Mouse (Mus musculus): ENCODE measurements around the gene Laptm5. TPM values are rescaled to one million over a fixed set of nuclear protein-coding genes. Genes with fewer than 3 reads are reported as not detected.

Gene Laptm5
- total RNA-seq, 2 experiments from 2014 or later, result 21.4 to 29.3 TPM

GRCm38 (mm10) chr4:130918805-130919749 is 6.2 kb downstream of the Laptm5 start:
- DNase-seq (ENCODE audit: low spot score in 2 of 2), result no peak

GRCm38 (mm10) chr4:130919750-130920356 is 6.9 kb downstream of the Laptm5 start:
- DNase-seq (ENCODE audit: low spot score in 2 of 2), result no peak

GRCm38 (mm10) chr4:130920951-130921693 is 8.2 kb downstream of the Laptm5 start:
- no peak for DNase-seq (ENCODE audit: low spot score in 2 of 2)

GRCm38 (mm10) chr4:130921986-130922385 is 9.1 kb downstream of the Laptm5 start:
- DNase-seq (ENCODE audit: low spot score in 2 of 2), result no peak

- no peak for DNase-seq (ENCODE audit: low spot score in 2 of 2)
Measured at GRCm38 (mm10) chr4:130926274-130926673, 13.3 kb downstream of the Laptm5 start.

GRCm38 (mm10) chr4:130927821-130928220 is 14.9 kb downstream of the Laptm5 start:
- DNase-seq (ENCODE audit: low spot score in 2 of 2), result no peak

- no peak for DNase-seq (ENCODE audit: low spot score in 2 of 2)
Measured at GRCm38 (mm10) chr4:130942644-130943043, 29.7 kb downstream of the Laptm5 start.

- no peak for DNase-seq (ENCODE audit: low spot score in 2 of 2)
Measured at GRCm38 (mm10) chr4:130944112-130944511, 31.2 kb downstream of the Laptm5 start, which contains the start of gene Matn1. Gene Matn1, plus strand, starts transcription at chr4:130944385.

GRCm38 (mm10) chr4:130944779-130945178 is 31.9 kb downstream of the Laptm5 start:
- DNase-seq (ENCODE audit: low spot score in 2 of 2), result no peak

GRCm38 (mm10) chr4:130947094-130947647 is 34.2 kb downstream of the Laptm5 start:
- DNase-seq (ENCODE audit: low spot score in 2 of 2), result no peak

- no peak for DNase-seq (ENCODE audit: low spot score in 2 of 2)
Measured at GRCm38 (mm10) chr4:130949821-130950384, 37.0 kb downstream of the Laptm5 start.

- DNase-seq (ENCODE audit: low spot score in 2 of 2), result no peak
Measured at GRCm38 (mm10) chr4:130952531-130952930, 39.6 kb downstream of the Laptm5 start.

- DNase-seq (ENCODE audit: low spot score in 2 of 2), result no peak
Measured at GRCm38 (mm10) chr4:130957156-130957555, 44.2 kb downstream of the Laptm5 start.

GRCm38 (mm10) chr4:130958812-130959211 is 45.9 kb downstream of the Laptm5 start:
- DNase-seq (ENCODE audit: low spot score in 2 of 2), result no peak

- DNase-seq (ENCODE audit: low spot score in 2 of 2), result no peak
Measured at GRCm38 (mm10) chr4:130959678-130960077, 46.8 kb downstream of the Laptm5 start.

- DNase-seq (ENCODE audit: low spot score in 2 of 2), result peak; percentile 69 to 74
Measured at GRCm38 (mm10) chr4:130960118-130960734, 47.3 kb downstream of the Laptm5 start.

GRCm38 (mm10) chr4:130971278-130971677 is 58.4 kb downstream of the Laptm5 start:
- no peak for DNase-seq (ENCODE audit: low spot score in 2 of 2)

- DNase-seq (ENCODE audit: low spot score in 2 of 2), result no peak
Measured at GRCm38 (mm10) chr4:130972421-130972829, 59.5 kb downstream of the Laptm5 start.

- DNase-seq (ENCODE audit: low spot score in 2 of 2), result no peak
Measured at GRCm38 (mm10) chr4:130973332-130974263, 60.7 kb downstream of the Laptm5 start.

All from adrenal gland, postnatal 4 days (tissue).